Mouse (Mus musculus): ENCODE results near the gene Acat2.
A peak's percentile ranks its signal among the peaks of the same experiment; 100 is the strongest.
"Not testable (repeated sequence)": the region's sequence is repeated elsewhere in the genome, so short reads cannot be mapped to it uniquely, and the experiment has no call there.

The Acat2 gene

DNA sequence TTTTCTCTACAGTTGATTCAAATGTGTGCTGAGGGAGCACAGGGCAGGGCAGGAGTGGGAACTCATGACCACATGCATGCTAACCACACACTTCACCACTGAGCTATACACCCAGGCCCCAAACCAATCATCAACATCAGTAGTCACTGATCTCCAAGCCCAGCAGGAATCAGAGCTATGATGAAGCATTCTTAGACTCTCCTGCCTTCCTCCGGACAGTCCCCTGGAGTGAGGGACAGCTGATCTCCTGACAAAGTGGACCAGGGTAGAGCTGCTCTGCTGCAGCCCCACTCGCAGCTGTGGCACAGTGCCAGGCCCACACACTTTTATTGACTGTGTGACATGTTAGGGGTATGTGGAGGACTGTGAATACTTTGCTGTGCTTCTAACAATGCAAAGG lies 1.2 kb downstream of the Acat2 start:
- DNase-seq (ENCODE audit: low spot score in 2 of 2), result not testable (repeated sequence)

DNA sequence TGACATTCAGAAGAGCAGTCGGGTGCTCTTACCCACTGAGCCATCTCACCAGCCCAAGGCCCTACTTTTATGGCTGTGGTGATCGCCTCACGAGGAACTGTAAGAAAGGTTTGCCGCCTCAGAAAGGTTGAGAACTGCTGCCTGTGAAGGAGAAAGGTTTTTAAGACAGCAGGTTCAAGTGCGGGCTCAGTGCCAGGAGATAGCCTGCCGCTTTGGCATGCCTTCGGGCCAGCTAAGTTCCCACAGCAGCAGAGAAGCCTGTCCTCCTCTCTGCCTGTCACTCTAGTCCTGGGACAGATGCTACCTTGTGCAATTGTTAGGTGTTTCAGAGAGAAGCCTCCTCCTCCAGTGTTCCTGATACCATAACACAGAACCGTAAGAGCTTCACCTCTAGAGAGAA lies 3.9 kb downstream of the Acat2 start:
- DNase-seq (ENCODE audit: low spot score in 2 of 2), result no peak

DNA sequence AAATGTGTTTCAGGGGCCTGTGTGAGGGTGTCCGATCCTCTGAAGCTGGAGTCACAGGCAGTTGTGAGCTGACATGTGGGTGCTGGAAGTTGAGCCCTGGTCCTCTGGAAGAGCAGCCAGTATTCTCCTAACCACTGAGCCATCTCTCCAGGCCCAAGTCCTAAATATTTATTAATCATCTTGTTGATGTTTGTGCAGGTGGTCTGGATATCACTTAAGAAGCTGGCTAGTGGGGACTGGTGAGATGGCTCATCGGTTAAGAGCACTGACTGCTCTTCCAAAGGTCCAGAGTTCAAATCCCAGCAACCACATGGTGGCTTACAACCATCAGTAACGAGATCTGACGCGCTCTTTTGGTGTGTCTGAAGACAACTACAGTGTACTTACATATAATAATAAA lies 10.9 kb downstream of the Acat2 start:
- DNase-seq (ENCODE audit: low spot score in 2 of 2), result no peak

DNA sequence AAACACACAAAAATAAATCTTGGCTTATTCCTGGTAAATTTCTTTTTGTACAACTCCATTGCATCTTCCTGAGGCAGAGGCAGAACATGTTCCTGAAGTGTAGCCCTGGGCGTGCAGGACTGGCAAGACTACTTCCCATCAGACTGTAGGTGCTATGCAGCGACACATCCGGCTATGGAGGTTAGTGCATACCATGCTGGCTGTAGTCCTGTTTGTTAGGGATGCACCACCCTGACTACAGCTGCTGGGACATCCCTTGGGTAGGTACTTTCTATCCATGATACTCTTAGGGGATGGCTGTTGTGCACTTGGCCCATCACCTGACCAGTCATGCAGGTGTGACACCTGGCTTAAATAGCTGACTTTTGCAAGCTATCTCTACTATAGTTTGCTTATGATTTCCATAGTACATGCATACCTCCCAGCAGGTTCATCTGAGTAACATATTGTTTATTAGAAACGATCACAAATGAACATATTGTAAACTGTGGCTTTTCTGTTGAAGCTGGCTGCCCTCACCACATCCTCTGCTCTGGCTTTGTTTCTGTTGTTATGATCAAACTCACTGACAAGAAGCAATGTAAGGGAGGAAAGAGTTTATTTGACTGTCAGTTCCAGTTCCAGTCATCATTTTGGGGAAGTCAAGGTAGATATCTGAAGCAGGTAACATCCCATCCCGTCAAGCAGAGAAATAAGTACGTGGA lies 17.9 kb downstream of the Acat2 start:
- DNase-seq (ENCODE audit: low spot score in 2 of 2), result no peak

DNA sequence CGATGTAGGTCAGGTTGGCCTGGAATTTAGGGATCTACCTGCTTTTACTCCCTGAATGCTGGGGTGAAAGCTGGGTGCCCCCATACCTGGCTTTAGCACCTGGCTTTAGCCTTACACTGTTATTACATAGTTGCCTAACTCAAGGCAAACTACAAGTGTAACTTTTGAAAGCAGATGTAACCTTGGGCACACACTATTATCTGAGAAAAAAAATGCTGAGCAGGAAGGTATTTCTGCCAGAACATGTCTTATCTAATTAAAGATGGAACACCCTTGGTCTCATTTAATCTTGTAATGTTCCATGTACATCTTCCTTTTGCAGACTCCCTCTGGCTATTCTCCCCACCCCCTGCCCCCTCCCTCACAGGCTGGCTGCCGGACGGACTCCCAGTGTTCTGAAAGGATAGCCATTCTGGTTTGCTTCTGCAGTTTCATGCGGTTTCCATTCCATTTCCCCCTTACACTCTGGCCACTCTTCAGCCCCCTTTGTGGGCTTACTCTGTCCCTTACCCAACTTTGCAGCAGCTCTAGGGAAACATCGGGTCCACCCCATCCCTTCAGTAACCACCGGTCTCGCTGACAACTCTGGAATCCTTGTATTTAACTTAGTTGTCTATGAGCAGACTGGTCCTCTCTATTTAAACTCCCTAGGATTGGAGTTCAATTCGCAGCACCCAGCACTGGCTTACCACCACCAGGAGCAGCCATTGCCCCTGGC lies 18.8 kb downstream of the Acat2 start:
- no peak for DNase-seq (ENCODE audit: low spot score in 2 of 2)

DNA sequence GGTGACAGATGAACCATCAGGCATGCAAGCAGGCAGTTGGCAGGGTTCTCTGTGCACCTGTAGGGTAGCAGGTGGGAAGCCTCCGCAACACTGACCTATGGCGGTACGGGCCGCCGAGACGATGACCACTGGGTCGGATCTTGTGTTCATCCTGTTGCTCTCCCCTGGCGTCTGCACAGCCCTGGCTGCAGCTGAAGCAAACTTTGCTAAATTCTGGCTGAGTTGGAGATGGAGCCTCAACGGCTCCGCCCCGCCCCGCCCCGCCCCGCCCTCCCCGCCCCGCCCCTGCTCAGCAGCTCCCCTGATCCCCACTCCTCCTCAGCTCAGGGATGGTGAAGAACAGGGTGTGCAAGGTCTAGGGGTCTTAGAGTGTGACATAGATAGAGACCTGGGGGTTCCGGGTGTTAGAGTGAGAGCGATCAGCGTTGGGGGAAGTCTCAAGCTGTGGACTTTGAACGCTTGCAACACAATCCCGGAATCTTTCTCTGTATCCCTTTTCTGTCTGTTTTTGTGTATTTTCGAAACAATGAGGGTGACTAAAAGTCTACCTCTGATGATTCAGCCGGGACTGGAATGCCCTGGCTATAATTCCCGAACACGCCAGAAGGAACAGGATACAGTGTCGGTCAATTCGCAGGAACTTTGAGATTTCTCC lies 20.3 kb downstream of the Acat2 start, which contains the start of gene Acat3:
TSS of gene Acat3 (minus strand) at position 450 of the 655 bp plus-strand sequence.
- no peak for DNase-seq (ENCODE audit: low spot score in 2 of 2)

DNA sequence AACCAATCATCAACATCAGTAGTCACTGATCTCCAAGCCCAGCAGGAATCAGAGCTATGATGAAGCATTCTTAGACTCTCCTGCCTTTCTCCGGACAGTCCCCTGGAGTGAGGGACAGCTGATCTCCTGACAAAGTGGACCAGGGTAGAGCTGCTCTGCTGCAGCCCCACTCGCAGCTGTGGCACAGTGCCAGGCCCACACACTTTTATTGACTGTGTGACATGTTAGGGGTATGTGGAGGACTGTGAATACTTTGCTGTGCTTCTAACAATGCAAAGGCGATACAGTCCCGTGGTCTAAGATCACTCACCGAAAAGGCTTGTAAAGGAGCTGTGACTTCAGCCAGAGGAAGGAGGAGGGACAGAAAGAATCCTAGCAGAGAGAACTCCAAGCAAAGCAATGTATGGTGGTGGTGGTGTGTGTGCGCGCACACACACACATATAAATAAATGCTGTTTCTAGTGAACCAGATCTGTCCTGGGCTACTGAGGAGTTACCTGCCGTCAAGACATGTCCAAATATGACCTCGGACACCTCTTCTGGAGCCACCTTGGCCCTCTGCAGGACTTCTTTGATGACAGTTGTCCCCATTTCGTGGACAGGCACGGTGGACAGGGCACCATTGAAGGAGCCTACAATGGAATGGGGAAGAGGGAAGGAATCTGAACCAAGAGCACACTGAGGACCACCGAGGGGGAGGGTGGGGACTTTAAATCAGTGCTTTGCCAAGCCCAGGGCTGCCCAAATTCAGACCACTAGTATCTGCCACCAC lies 21.0 kb downstream of the Acat2 start:
- not testable (repeated sequence) for DNase-seq (ENCODE audit: low spot score in 2 of 2)

DNA sequence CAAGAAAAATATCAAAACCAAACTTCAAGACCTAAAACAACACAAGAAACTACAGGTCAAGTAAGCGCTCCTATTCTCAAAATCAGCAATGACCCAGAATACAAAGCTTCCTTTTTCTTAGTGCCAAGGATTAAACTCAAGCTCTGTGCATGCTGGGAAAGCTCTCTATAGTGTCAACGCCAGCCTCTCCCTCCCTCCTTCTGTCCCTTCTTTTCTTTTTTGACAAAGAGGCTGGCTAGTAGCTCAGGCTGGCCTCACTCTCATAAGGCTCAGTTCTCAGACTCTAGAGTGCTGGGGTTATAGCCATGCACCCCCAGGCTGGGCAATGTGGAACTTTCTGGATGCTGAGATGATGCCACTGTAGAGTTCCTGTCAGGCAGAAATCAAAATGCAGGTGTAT lies 22.5 kb downstream of the Acat2 start:
- DNase-seq (ENCODE audit: low spot score in 2 of 2), result no peak

DNA sequence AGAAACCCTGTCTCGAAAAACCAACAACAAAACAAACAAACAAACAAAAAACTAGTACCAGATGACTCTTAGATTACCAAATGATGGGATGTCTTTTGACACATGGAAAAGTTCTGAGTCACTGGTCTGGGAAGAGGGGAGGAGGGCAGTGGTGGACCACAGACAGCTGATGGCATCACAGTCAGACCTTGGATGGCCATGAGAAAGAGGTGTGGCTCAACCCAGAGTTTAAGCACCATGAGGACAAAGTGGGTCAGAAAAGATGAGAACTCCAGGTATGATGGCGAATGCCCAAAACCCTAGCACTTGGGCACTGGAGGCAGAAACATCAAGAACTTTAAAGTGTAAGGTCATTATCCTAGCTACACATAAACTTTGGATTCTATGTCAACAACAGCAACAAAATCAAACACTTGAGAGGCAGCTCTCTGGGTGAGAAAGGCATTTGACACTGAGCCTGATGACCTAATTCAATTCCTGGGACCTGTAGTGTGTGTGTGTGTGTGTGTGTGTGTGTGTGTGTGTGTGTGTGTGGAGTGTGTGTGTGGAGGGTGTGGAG lies 23.1 kb downstream of the Acat2 start:
- DNase-seq (ENCODE audit: low spot score in 2 of 2), result no peak

DNA sequence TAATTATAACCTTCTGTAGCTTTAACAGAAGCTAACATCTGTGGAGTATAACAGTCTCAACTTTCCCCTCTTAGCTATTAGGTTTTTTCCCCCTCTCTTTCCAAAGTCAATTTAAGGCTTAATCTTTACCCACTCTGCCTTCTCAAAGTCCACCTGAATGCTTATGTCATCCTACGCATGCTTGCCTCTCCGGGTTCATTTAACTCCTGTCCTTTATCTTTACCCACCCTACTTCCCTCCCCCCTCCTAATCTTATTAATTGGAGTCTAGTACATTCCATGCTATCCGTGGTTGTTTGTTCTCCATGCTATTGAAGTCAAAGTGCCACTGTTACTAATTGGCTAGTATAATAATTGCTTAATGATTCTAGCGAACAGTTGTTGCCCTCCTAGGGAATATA lies 24.8 kb downstream of the Acat2 start:
- DNase-seq (ENCODE audit: low spot score in 2 of 2), result no peak

DNA sequence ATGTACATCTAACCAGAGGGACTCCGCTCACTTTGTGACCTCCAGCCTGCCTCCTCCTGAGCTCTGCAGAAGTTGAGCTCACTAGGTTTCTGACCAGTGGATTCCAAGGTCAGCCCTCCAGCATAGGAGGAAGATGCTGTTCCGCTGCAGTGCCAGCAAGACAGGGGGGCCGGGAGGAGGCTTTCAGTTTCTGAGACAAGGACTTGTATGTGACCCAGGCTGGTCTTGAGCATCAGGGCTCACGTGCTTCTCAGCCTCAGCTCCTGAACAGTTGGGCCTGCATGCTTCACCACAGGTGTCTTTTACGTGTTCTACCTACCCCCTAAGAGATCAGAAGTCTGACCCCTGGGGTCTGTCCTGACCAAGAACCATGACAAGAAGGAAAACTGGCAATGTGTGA lies 29.0 kb downstream of the Acat2 start:
- DNase-seq (ENCODE audit: low spot score in 2 of 2), result not testable (repeated sequence)

DNA sequence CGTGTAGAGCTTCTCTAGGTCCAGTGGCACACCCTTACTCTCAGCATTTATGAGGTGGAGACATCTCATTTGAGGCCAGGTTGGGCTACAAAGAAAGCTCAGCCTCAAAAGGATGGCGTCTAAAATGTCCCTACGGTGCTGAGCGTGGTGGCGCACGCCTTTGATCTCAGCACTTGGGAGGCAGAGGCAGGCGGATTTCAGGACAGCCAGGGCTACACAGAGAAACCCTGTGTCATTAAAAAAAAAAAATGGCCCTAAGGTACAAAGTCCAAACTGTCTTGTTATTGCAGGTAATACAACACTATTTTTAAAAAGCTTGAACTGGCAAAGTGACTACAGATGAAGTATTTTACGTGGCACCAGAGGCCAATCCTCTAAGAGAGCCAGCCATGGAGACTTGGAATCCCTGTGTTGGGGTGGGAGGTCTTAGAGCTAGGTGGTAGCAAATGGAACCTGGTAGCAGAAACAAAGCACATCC lies 34.8 kb downstream of the Acat2 start:
- no peak for DNase-seq (ENCODE audit: low spot score in 2 of 2)

DNA sequence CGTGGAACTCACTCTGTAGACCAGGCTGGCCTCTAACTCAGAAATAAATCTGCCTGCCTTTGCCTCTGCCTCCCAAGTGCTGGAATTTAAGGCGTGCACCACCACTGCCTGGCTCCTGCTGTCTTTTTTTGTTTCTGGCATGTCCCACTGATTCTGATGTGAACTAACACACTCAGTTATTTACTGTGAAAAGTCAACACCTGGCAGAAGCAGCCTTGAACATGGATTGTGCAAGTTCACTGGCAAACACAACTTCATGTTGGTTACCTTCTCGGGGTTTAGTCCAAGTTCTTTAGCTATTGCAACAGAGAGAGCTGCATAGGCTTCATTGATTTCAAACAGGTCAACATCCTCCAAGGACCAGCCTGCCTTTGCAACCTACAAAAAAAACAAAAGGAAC lies 35.5 kb downstream of the Acat2 start:
- DNase-seq (ENCODE audit: low spot score in 2 of 2), result no peak

DNA sequence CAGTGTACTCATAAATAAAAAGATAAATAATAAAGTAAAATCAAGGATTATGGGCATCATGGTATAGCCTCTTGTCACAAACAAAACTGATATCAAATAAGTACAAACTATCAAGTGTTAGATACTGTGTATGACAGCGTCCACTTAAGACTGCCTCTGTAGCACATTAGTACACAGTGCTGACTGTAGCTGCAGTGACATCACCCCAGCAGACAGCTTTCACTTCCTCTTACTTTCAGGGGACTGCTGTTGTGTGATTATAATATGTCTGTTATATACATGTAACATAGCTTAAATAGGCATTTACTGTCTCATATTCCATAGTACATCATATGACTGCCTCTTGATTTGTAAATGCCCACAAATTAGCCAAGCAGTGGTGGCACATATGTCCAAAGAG lies 39.5 kb downstream of the Acat2 start:
- DNase-seq (ENCODE audit: low spot score in 2 of 2), result no peak

DNA sequence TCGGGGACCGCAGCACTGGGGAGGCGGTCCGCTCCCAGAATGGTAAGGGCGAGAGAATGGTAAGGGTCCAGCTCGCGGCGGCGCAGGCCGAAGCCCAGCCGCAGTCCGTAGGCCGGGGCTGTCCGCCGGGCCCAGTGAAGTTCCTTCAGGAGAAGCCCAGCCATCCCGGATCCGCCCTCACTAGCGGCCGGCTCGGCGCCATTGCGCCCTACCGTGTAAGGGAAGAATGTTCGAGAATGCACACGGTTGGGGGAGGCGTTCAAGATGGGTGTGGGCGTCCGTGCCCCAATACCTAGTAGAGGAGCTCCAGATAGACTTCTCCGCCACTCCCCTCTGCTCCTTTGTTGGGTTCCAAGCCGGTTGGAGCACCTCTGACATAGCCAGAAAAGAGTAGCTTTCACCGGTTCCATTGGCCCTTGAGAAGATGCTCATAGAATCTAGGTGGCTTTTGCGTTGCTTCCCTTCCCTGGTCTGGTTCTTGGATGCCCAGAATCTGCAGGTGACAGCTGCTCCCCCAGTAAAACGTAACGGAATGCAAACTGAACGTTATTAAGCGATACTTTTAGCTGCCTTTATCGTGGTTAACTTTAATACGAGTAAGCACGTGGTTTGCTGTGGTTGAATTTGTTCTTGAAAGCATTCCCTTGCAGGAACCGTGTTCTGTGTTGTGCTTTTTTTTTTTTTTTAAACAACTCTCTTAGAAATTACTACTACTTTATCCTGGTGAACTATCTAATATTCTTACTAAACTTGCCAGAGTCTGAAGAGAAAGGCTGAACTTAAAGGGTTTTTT lies 43.8 kb downstream of the Acat2 start:
- peak in 1 of 2 experiments; percentile 52 for DNase-seq (ENCODE audit: low spot score in 2 of 2)

DNA sequence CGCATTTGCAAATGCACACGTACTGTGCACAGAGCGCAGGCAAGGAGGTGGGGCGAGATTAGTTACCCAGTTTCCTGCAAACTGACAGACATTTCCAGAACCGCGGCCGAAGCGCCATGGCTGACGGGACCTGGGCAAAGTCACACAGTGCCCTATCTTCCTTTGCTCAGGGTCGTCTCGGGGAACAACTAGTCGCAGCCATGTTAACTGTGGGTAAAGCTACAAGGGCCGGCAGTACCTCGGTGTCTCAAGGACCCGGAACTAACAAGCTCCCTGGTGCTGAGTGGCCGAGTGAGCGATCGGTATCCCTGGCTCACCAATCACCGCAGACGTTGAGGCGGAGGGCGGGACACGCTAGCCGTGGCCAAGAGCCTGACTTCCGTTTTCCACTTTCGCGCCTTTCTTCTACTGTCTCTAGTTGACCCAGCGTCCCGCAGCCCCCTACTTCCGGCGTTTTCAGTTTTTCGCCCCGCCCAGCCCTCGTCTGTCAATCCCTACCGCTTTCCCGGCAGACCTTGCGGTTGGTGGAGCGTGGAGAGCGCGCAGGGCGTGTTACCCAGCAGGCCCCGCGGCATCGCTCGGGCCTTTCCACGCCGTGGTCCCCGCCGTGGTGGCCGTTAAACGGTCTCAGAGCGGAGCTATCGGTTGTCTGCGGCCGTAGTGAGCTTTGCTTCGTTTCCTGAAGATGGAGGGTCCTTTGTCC lies 44.5 kb downstream of the Acat2 start, which contains the start of gene Mrpl18:
TSS of gene Mrpl18 (minus strand) at position 465 of the 703 bp plus-strand sequence.
- DNase-seq (ENCODE audit: low spot score in 2 of 2), result peak; percentile 99

DNA sequence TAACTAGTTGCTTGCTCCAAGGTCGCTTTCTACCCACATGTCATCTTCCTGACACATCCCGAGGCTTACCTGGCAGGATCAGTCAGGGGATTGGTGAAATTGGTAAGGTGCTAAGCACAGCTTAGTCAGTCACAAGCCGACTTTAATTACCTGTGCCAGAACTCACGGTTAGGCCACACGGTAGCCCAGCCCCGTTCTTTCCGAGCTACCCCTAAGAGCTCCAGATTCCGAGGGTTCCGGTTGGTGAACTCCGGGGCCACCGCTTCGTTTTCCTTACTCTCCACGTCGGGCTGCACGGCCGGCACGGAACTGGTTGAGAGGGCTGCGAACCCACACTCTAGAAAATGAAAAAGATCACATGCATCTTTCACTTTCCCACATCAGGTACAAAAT lies 45.1 kb downstream of the Acat2 start, which contains the start of gene Tcp1:
TSS of gene Tcp1 (plus strand) at position 214 of the 393 bp plus-strand sequence.
- DNase-seq (ENCODE audit: low spot score in 2 of 2), result no peak

DNA sequence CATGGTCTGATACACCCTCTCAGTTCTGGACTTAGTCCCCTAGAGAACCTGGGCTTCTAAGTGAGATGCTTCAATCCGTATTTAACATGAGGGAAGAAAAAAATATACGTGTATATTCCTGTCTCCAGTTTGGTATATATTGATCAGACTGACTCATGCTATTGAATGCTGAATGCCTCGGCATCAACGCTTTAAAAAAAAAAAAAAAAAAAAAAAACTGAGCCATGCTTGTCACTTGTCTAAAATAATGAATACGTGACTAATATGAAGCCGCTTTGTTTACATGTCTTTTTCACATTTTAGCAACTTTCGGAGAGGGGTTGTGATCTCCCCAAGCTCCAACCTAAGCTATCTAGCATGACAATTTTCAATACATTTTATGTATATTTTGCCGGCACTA lies 50.2 kb downstream of the Acat2 start:
- DNase-seq (ENCODE audit: low spot score in 2 of 2), result no peak

DNA sequence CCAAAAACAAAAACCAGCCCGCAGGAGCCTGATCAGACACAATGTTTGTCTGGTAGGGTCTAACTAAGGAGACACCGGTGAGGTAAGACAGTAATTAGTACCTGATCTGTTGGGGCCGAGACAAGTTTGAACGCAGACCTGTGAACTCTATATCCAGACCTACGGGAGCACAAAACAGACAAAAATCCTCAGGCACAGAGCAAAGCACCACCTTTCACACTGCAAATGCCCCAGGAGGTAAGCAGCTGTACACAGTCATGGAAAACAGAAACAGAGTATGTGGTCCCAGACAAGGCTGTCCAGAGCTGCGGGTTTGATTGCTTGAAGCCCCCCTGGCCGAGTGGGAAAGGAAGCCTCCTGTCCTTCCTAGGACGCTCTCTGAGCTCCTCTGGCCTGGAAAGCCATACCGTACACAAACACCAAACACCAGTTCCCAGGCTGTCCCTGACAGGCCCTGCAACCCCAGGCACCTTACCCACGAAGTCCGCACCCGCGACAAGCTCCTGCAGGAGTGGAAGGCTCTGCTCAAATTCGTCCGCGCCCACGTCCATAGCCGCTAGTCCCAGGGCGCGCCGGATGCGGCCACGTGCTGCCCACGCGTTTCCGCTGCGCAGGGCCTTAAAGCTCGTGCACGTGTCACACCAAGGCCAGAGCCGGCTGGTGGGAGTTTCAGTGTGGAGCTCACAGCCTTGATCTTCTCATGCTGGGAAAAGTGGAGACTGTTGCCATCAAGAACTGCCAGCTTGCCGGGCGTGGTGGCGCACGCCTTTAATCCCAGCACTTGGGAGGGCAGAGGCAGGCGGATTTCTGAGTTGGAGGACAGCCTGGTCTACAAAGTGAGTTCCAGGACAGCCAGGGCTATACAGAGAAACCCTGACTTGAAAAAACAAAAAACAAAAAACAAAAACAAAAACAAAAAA lies 50.9 kb downstream of the Acat2 start, which contains the start of gene Pnldc1:
TSS of gene Pnldc1 (minus strand) at position 870 of the 920 bp plus-strand sequence.
- no peak for DNase-seq (ENCODE audit: low spot score in 2 of 2)
